Mouse (Mus musculus) C2C12 (cell line): ENCODE data around the gene Lmod3.

Experiments used
- CEBPB ChIP-seq: IDR thresholded peaks from one replicate; pipeline ENCODE4 v1.6.1; 2011; ENCODE audit warnings: low read depth, mild to moderate bottlenecking, control low read depth, moderate library complexity
- CTCF ChIP-seq: IDR thresholded peaks from one replicate; pipeline ENCODE4 v1.5.1; 2011; ENCODE audit not compliant: control insufficient read depth, insufficient read depth, insufficient read length
- USF1 ChIP-seq: IDR thresholded peaks from one replicate; pipeline ENCODE4 v1.6.1; 2011; ENCODE audit warnings: low read depth, mild to moderate bottlenecking, control low read depth, moderate library complexity

GRCm38 (mm10) chr6:97289838-97290237 lies 37.3 kb upstream of the Lmod3 start:
- TF ChIP-seq CTCF (no peak), CEBPB (no peak), USF1 (no peak)
